Mouse (Mus musculus) right cerebral cortex, postnatal 14 days (tissue): Measurements from ENCODE around the gene Grid1.

Experiments
- DNase-seq: peaks from one replicate; pipeline ENCODE4 v3.0.0; 2022

Grid1 gene

GRCm38 (mm10) chr14:35242882-35243281 is 423.0 kb downstream of the Grid1 start:
- DNase-seq = no peak

- DNase-seq = no peak
These were observed 425.1 kb downstream of the Grid1 start for GRCm38 (mm10) chr14:35244776-35245548.

- peak; percentile 21 for DNase-seq
These were observed 430.5 kb downstream of the Grid1 start for GRCm38 (mm10) chr14:35250412-35250811.

GRCm38 (mm10) chr14:35254477-35254876 is 434.6 kb downstream of the Grid1 start:
- no peak for DNase-seq

GRCm38 (mm10) chr14:35270260-35270659 is 450.4 kb downstream of the Grid1 start:
- DNase-seq = no peak

GRCm38 (mm10) chr14:35309201-35309600 is 489.3 kb downstream of the Grid1 start:
- no peak for DNase-seq

GRCm38 (mm10) chr14:35313380-35314299 is 493.7 kb downstream of the Grid1 start:
- no peak for DNase-seq

GRCm38 (mm10) chr14:35326306-35326705 is 506.4 kb downstream of the Grid1 start:
- peak; percentile 39 for DNase-seq

- DNase-seq = no peak
These were observed 516.7 kb downstream of the Grid1 start for GRCm38 (mm10) chr14:35336561-35336960.

GRCm38 (mm10) chr14:35356011-35356410 is 536.1 kb downstream of the Grid1 start:
- no peak for DNase-seq

- no peak for DNase-seq
These were observed 536.7 kb downstream of the Grid1 start for GRCm38 (mm10) chr14:35356480-35357085.

GRCm38 (mm10) chr14:35358136-35358821 is 538.4 kb downstream of the Grid1 start:
- DNase-seq = peak; percentile 15

- no peak for DNase-seq
These were observed 545.5 kb downstream of the Grid1 start for GRCm38 (mm10) chr14:35365177-35365944.

- no peak for DNase-seq
These were observed 554.5 kb downstream of the Grid1 start for GRCm38 (mm10) chr14:35374374-35374773.

- DNase-seq = no peak
These were observed 573.7 kb downstream of the Grid1 start for GRCm38 (mm10) chr14:35393591-35393990.

GRCm38 (mm10) chr14:35404249-35404908 is 584.5 kb downstream of the Grid1 start:
- DNase-seq = no peak

- DNase-seq = no peak
These were observed 610.4 kb downstream of the Grid1 start for GRCm38 (mm10) chr14:35430259-35430658.

- no peak for DNase-seq
These were observed 633.8 kb downstream of the Grid1 start for GRCm38 (mm10) chr14:35453702-35454101.

GRCm38 (mm10) chr14:35468254-35468653 is 648.3 kb downstream of the Grid1 start:
- no peak for DNase-seq

GRCm38 (mm10) chr14:35486017-35486416 is 666.1 kb downstream of the Grid1 start:
- DNase-seq = no peak

- no peak for DNase-seq
These were observed 682.4 kb downstream of the Grid1 start for GRCm38 (mm10) chr14:35502324-35502723.
